Mouse (Mus musculus) heart, postnatal 0 days (tissue): Measurements from ENCODE around the gene Hk2.

Source experiments
- CTCF ChIP-seq: IDR thresholded peaks from 2 replicates; pipeline ENCODE4 v1.5.1; 2016; ENCODE audit warnings: antibody characterized with exemption, control low read depth, low read depth
- EP300 ChIP-seq: IDR thresholded peaks from 2 replicates; pipeline ENCODE4 v1.6.1; 2016; ENCODE audit warnings: antibody characterized with exemption, low read depth

DNA sequence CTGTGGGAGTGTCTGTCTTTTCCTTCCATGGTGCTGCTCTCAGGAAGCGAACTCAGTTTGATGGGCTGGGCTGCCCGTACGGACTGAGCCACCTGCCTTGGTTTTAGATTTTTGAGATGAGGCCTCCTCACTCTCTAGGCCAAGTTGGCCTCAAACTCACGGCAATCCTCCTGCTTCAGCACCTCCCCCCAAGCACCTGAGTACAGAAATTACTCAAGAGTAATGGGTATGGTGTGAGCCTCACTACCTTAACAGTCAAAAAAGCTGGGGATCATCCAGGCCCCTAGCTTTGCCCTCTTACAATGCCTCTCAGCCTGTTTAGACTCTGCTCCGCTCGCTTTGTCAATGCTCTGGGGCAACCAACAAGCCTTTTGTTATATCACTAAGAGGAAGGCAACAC lies 19.5 kb downstream of the Hk2 start:
- no peak for TF ChIP-seq EP300
- TF ChIP-seq CTCF: no peak
